Mouse (Mus musculus) urinary bladder, postnatal 36 days (tissue): ENCODE results near the gene Tmem268.
A peak's percentile ranks its signal among the peaks of the same experiment; 100 is the strongest.

Experiments
- DNase-seq, 2 experiments: peaks; one replicate each; pipeline ENCODE4 v3.0.0; 2022; ENCODE audit warnings: low spot score in 2 of 2, mixed read lengths in 1 of 2

Tmem268 gene

DNA sequence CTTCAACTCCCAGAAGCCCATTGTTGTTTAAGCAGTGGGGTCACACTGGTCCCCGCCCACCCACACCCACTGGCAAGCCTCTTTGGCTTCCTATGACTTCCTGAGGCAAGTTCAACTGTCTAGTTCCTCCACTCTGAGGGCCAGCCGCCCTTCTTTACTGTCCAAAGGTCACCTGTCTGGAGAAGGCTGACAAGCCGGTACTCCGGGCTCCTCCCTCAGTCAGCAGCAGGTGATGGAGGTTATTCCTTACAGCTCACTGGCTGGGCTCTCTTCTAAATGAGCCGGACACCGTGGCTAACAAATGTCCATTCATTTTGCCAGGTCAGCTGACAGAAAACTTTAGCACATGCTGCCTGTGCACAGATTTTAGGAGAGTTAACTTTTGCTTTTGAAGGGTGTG lies 42.2 kb downstream of the Tmem268 start:
- peak in 1 of 2 experiments; percentile 16 for DNase-seq

DNA sequence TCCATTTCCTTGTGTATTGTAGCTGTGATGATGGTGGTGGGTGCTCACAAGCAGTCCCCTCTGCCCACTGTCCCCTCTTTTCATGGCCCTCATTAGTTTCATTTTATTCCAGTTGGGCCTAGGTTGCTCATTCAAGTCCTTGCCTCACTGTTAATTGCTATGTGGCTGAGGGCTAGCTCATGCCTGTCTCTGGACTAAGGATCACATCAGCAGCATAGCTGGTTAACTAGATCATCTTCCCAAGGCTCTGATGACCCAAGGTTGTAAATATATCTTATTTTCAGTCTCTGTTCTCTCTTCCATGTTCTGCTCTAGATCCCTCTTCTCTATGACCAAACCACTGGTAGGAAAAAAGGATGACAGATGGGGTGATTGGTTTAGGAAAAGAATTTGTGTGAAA lies 42.7 kb downstream of the Tmem268 start:
- DNase-seq: no peak

DNA sequence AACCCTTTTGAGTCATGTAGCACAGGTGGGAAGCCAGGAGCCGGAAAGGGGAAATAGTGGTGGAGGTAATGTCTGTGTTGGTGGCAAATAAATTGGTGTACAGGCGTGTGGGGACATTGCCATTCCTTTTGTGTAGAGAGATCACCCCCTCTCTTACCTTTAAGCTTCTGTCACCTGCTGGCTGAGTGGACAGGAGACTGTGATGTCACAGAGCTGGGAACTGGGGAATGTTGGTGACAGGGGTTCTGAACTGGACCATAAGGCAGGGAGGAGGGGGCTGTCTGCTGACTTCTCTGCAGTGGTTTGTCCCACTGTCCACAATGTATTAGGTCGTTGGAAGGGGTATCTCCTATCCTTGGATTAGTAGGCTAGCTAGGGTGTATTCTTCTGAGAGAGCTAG lies 46.4 kb downstream of the Tmem268 start, which contains the start of gene Gm11213:
Gm11213 (minus strand) TSS at position 317 of the 400 bp plus-strand sequence.
- no peak for DNase-seq

DNA sequence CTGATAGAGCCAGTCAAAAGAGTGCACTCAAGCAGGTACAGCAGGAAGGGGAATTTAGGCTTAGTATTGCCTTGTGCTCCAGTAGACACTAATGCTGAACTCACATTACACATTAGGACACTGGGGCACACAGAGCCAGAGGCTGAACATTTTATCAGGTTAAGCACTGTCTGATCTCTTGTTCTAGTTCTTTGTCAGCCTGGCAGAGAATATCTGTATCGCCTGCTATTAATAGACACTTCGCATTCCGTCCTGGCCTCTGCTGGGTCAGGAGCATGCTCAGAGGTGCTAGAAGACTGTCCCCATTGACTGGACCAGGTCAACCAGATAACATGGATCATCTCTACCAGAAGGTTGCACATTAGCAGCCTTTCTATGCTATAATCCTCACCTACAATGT lies 47.0 kb downstream of the Tmem268 start:
- no peak for DNase-seq

DNA sequence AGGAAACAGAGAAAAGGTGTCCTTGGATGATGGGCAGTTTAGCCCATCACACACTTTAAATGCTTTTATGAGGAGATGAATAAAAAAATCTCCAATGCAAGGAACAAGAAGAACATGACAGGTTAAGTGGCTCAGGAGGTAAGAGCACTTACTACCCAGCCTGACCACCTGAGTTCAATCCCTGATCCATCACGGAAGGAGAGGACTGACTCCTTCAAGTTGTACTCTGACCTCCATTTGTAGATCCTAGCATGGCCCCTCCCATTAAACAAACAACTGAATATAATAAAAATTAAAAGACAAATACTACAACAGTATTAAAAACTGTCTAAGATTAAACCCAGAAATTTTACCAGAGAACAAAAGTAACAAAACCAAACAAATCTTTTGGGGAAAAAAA lies 47.4 kb downstream of the Tmem268 start:
- no peak for DNase-seq

DNA sequence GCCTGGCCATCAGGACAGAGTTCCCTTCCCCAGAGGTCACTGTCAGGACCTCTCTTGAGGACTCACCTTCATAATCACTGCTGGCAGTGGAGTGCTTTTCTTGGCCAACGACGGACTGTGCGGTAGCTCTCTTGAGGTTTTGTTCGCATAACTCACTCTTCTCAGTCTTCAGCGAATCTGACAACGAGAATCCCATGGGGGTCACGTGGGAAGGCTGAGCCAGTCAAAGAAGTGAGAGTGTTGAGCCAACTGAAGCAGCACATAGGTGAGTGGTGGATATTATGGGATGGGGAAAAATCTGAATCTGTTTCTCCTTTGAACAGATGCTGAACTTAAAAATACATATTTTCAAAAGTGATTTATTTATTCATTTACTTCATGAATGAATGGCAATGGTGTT lies 49.8 kb downstream of the Tmem268 start:
- DNase-seq: no peak

DNA sequence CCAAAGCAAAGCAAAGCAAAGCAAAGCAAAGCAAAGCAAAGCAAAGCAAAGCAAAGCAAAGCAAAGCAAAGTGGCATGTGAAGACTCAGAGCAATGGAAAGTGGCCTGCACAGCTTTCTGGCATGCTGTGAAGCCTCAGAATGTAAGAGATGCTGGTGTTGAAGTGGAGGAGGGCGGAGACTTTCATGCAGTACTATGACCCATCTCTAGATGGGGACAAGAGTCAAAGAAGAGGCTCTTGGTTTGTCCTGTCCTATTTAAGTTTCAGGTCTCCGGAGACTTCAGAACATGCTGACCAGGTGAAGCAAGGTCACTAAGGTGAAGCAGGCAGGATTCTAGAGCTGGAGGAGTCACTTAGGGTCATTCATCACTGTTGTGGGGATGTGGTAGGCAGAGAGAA lies 63.3 kb downstream of the Tmem268 start:
- DNase-seq: no peak

DNA sequence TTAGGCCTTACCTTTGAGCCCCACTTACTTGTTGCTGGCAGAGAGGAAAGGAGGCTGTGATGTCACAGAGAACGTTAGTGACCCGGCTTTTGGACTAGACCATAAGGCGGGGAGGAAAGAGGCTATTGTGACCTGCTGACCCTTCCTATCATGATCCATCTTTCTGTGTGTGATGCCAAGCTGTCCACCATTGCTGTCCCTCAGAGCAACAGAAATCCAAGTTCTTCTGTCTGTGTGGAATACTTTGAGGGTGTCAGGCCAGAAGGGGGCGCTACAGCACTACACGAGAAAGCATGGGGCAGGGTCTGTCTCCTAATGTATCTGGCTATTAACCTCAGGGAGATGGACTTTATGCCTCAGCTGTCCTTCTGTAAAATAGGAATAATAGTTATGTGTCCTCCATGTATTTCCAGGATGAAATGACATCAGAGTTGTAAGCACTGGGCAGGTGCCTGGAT lies 63.8 kb downstream of the Tmem268 start, which contains the start of gene Tex48:
Tex48 (minus strand) TSS at position 51 of the 458 bp plus-strand sequence.
- DNase-seq: no peak

DNA sequence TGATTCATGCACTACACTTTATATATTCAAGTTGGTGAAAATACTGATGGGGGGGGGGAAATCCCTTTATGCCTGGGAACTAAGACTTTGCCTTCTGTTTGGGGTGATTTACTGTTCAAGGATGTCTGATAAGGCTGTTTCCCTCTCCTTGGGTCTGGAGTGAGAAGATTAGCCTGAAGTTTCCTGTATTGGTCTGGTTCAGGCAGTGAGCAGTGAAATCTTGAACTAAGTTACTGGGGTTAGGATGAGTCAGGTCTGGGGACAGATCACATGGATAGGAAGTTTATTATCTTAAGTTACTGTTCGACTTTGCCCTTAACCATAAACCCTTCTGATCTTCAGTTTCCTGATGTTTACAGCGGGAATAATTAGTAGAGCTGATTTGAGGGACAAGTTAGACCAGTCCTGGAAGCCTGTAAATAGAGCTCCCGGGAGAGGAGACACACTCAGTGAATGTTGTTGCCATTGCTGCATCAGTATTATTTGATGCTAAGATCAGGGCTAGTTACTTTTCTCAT lies 67.0 kb downstream of the Tmem268 start:
- no peak for DNase-seq

DNA sequence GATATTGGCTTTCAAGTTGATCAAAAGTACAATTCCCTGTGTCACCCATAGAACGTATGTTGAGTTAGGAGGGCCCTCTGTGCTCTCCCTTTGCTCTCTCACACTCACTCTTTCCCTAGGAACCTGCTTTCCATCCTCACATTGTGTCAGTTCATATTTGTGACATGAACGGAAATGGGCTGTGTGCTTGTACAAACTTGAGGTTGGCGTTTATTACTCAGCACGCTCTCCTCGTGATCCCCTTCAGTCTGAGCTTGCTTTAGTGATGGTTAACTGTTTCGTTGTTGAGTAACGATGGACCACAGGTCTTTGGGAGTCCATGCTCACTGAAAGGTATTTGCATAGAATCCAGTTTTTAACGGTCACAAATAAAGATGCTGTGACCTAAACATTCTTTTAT lies 68.5 kb downstream of the Tmem268 start:
- DNase-seq: no peak

DNA sequence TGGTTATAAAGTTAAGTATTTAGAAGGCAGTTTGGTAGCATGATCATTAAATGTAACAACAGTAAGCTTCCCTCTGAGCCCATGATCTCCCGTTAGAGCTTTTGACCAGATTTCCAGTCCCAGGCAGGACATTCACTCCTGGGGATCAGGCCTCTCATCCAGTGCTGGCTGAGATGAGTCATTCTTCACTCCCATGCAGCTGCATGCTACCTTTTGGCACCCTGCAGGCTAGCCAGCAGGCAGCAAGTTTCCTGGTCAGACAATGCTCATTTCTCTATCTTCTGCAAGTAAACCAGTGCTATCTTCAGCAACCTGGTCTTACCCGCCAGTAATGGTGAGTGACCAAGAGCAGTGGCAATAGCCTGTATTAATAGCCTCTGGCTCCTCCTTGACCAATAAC lies 74.6 kb downstream of the Tmem268 start:
- no peak for DNase-seq
